Mouse (Mus musculus): ENCODE measurements around the gene Baz1a. TPM values are rescaled to one million over a fixed set of nuclear protein-coding genes. Genes with fewer than 3 reads are reported as not detected.

Baz1a gene
- total and polyA plus RNA-seq, 2 experiments from 2014 or later = 3.1 to 4.6 TPM

- no peaks in the 10 kb centered on the region for H3K36me3 ChIP-seq (ENCODE audit: insufficient read depth, low read length)
- DNase-seq (ENCODE audit: low spot score) (no peak), ATAC-seq (no peak)
- H3K27me3 ChIP-seq (ENCODE audit: insufficient read depth, low read length) = no peaks in the 10 kb centered on the region
- no peaks in the 10 kb centered on the region for H3K4me1 ChIP-seq (ENCODE audit: insufficient read depth, low read length)
- no peak overlapping the region for H3K4me3 ChIP-seq (ENCODE audit: low read length)
- no peak for TF ChIP-seq CTCF (IDR thresholded peaks at IDR 0.05; ENCODE audit: low read depth)
- no peak overlapping the region for H3K4me2 ChIP-seq (ENCODE audit: low read depth, low read length)
- no peaks in the 10 kb centered on the region for H3K9me3 ChIP-seq (ENCODE audit: low read length)
- no peak overlapping the region for H3K9ac ChIP-seq (replicated peaks; ENCODE audit: low read length)
- 86% methylated on average over 5 of the region's 5 CpGs for WGBS
- no peak overlapping the region for H3K27ac ChIP-seq
These were observed 33.2 kb downstream of the Baz1a start for GRCm38 (mm10) chr12:54980939-54981338.

- Histone ChIP-seq H3K4me1 (ENCODE audit: insufficient read depth, low read length) (no peaks in the 10 kb centered on the region), H3K4me2 (ENCODE audit: low read depth, low read length) (no peak overlapping the region), H3K9me3 (ENCODE audit: low read length) (no peaks in the 10 kb centered on the region), H3K27me3 (ENCODE audit: insufficient read depth, low read length) (no peaks in the 10 kb centered on the region), H3K36me3 (ENCODE audit: insufficient read depth, low read length) (no peaks in the 10 kb centered on the region), H3K4me3 (ENCODE audit: low read length) (no peak overlapping the region), H3K9ac (replicated peaks; ENCODE audit: low read length) (no peak overlapping the region), H3K27ac (no peak overlapping the region)
- 86% methylated on average over 6 of the region's 6 CpGs for WGBS
- TF ChIP-seq CTCF (IDR thresholded peaks at IDR 0.05; ENCODE audit: low read depth) = no peak
- DNase-seq (ENCODE audit: low spot score) = no peak
- no peak for ATAC-seq
These were observed 33.6 kb downstream of the Baz1a start for GRCm38 (mm10) chr12:54980532-54980931.

GRCm38 (mm10) chr12:54969033-54969432 is 45.1 kb downstream of the Baz1a start:
- DNase-seq (ENCODE audit: low spot score) (no peak), ATAC-seq (no peak)
- H3K4me3 ChIP-seq (ENCODE audit: low read length) = no peak overlapping the region
- no peaks in the 10 kb centered on the region for H3K27me3 ChIP-seq (ENCODE audit: insufficient read depth, low read length)
- no peaks in the 10 kb centered on the region for H3K36me3 ChIP-seq (ENCODE audit: insufficient read depth, low read length)
- no peak for TF ChIP-seq CTCF (IDR thresholded peaks at IDR 0.05; ENCODE audit: low read depth)
- no peak overlapping the region for H3K4me2 ChIP-seq (ENCODE audit: low read depth, low read length)
- H3K9ac ChIP-seq (replicated peaks; ENCODE audit: low read length) = no peak overlapping the region
- no peaks in the 10 kb centered on the region for H3K4me1 ChIP-seq (ENCODE audit: insufficient read depth, low read length)
- WGBS = 83% methylated on average over 3 of the region's 3 CpGs
- no peak overlapping the region for H3K27ac ChIP-seq
- H3K9me3 ChIP-seq (ENCODE audit: low read length) = no peaks in the 10 kb centered on the region

DNA sequence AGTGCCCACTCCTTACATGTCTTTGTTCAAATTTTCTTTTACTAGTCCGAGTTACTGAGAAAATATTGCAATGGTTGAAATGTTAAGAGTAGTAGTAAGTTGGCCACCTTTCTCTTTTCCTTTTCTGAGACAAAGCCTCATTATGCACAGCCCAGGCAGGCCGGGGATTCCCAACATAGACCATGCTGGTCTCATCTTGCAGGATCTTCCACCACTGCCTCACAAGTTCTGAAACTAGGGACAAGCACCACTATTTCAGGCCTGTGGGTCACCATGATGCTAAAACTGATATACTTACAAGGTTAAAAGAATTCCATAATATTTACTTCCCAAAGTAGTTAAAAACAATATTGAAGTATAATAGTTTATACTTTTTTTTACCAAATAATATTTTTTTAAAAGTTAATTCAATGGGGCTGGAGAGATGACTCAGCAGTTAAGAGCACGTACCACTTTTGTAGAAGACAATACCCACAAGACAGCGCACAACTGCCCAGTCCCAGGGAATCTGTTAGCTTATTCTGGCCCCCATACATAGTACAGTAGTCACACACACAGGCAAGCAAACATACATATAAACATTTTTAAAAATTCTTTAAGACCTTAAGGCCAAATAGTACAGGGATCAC is 48.5 kb downstream of the Baz1a start:
- WGBS = 94% methylated on average over 4 of the region's 4 CpGs
- DNase-seq (ENCODE audit: low spot score) = no peak

GRCm38 (mm10) chr12:54959569-54959968 is 54.6 kb downstream of the Baz1a start:
- WGBS = 70% methylated on average over 2 of the region's 2 CpGs
- no peaks in the 10 kb centered on the region for H3K4me1 ChIP-seq (ENCODE audit: insufficient read depth, low read length)
- no peaks in the 10 kb centered on the region for H3K9me3 ChIP-seq (ENCODE audit: low read length)
- no peak overlapping the region for H3K27ac ChIP-seq
- no peak overlapping the region for H3K4me3 ChIP-seq (ENCODE audit: low read length)
- no peaks in the 10 kb centered on the region for H3K27me3 ChIP-seq (ENCODE audit: insufficient read depth, low read length)
- H3K36me3 ChIP-seq (ENCODE audit: insufficient read depth, low read length) = no peaks in the 10 kb centered on the region
- DNase-seq (ENCODE audit: low spot score) (no peak), ATAC-seq (no peak)
- H3K4me2 ChIP-seq (ENCODE audit: low read depth, low read length) = no peak overlapping the region
- TF ChIP-seq CTCF (IDR thresholded peaks at IDR 0.05; ENCODE audit: low read depth) = no peak
- H3K9ac ChIP-seq (replicated peaks; ENCODE audit: low read length) = no peak overlapping the region

More for the DNA sequence above, 48.5 kb downstream of the Baz1a start:
- no peak overlapping the region for H3K27ac ChIP-seq
- no peak for ATAC-seq
- H3K27me3 ChIP-seq (ENCODE audit: insufficient read depth, low read length) = no peaks in the 10 kb centered on the region
- H3K4me1 ChIP-seq (ENCODE audit: insufficient read depth, low read length) = no peaks in the 10 kb centered on the region
- no peak overlapping the region for H3K4me3 ChIP-seq (ENCODE audit: low read length)
- H3K9ac ChIP-seq (replicated peaks; ENCODE audit: low read length) = no peak overlapping the region
- TF ChIP-seq CTCF (IDR thresholded peaks at IDR 0.05; ENCODE audit: low read depth) = no peak
- H3K4me2 ChIP-seq (ENCODE audit: low read depth, low read length) = no peak overlapping the region
- no peaks in the 10 kb centered on the region for H3K36me3 ChIP-seq (ENCODE audit: insufficient read depth, low read length)
- no peaks in the 10 kb centered on the region for H3K9me3 ChIP-seq (ENCODE audit: low read length)

- no peaks in the 10 kb centered on the region for H3K27me3 ChIP-seq (ENCODE audit: insufficient read depth, low read length)
- no peak overlapping the region for H3K9ac ChIP-seq (replicated peaks; ENCODE audit: low read length)
- no peaks in the 10 kb centered on the region for H3K36me3 ChIP-seq (ENCODE audit: insufficient read depth, low read length)
- H3K9me3 ChIP-seq (ENCODE audit: low read length) = no peaks in the 10 kb centered on the region
- no peak for TF ChIP-seq CTCF (IDR thresholded peaks at IDR 0.05; ENCODE audit: low read depth)
- no peaks in the 10 kb centered on the region for H3K4me1 ChIP-seq (ENCODE audit: insufficient read depth, low read length)
- ATAC-seq (no peak), DNase-seq (ENCODE audit: low spot score) (no peak)
- H3K4me3 ChIP-seq (ENCODE audit: low read length) = no peak overlapping the region
- no peak overlapping the region for H3K27ac ChIP-seq
- 90% methylated on average over 2 of the region's 2 CpGs for WGBS
- no peak overlapping the region for H3K4me2 ChIP-seq (ENCODE audit: low read depth, low read length)
These were observed 57.2 kb downstream of the Baz1a start for GRCm38 (mm10) chr12:54956974-54957373.

GRCm38 (mm10) chr12:54956457-54956856 is 57.7 kb downstream of the Baz1a start:
- H3K4me3 ChIP-seq (ENCODE audit: low read length) = no peak overlapping the region
- WGBS = 90% methylated on average over 4 of the region's 4 CpGs

More at GRCm38 (mm10) chr12:54956457-54956856, 57.7 kb downstream of the Baz1a start:
- Histone ChIP-seq H3K4me1 (ENCODE audit: insufficient read depth, low read length) (no peaks in the 10 kb centered on the region), H3K4me2 (ENCODE audit: low read depth, low read length) (no peak overlapping the region), H3K27ac (no peak overlapping the region), H3K27me3 (ENCODE audit: insufficient read depth, low read length) (no peaks in the 10 kb centered on the region), H3K9me3 (ENCODE audit: low read length) (no peaks in the 10 kb centered on the region), H3K36me3 (ENCODE audit: insufficient read depth, low read length) (no peaks in the 10 kb centered on the region), H3K9ac (replicated peaks; ENCODE audit: low read length) (no peak overlapping the region)
- no peak for ATAC-seq
- no peak for DNase-seq (ENCODE audit: low spot score)
- no peak for TF ChIP-seq CTCF (IDR thresholded peaks at IDR 0.05; ENCODE audit: low read depth)

All from hindbrain, postnatal 0 days (tissue).